Mouse (Mus musculus): Measurements from ENCODE around the gene Eno1. TPM values are rescaled to one million over a fixed set of nuclear protein-coding genes. Genes with fewer than 3 reads are reported as not detected.
A peak's percentile ranks its signal among the peaks of the same experiment; 100 is the strongest.

Gene Eno1
- polyA plus RNA-seq (2015; fragmentation: Nextera tagmentation; extraction: Ambion mirVana) = 305 and 319 TPM in 2 replicates

GRCm38 (mm10) chr4:150236521-150237481 lies at the start of gene Eno1:
Gene Eno1, plus strand, starts transcription at chr4:150236721.
- no peak for TF ChIP-seq EP300 (IDR thresholded peaks at IDR 0.05)
- TF ChIP-seq CTCF (IDR thresholded peaks at IDR 0.05) = peak; percentile 46
- ATAC-seq = peak; percentile 97
- Histone ChIP-seq H3K27ac (ENCODE audit: low read length) (peak within 1 kb of the TSS; percentile 94), H3K4me2 (replicated peaks; ENCODE audit: low read depth, low read length) (peak within 1 kb of the TSS; percentile 94), H3K36me3 (ENCODE audit: insufficient read depth, low read length) (peaks cover 7% of the 10 kb centered on the region; the same call in 1 of the 2 replicates), H3K4me1 (ENCODE audit: insufficient read depth, low read depth, low read length) (peaks cover 15% of the 10 kb centered on the region), H3K9me3 (ENCODE audit: low read length) (no peaks in the 10 kb centered on the region), H3K4me3 (ENCODE audit: low read depth, low read length) (peak within 1 kb of the TSS; percentile 75), H3K9ac (replicated peaks; ENCODE audit: low read depth) (peak within 1 kb of the TSS; percentile 70), H3K27me3 (replicated peaks; ENCODE audit: insufficient read depth, low read length) (no peaks in the 10 kb centered on the region)
- DNase-seq (ENCODE audit: low spot score) = peak; percentile 97
- under 1% methylated on average over 73 of the region's 78 CpGs for WGBS

GRCm38 (mm10) chr4:150188236-150188635 lies 48.3 kb upstream of the Eno1 start:
- no peak overlapping the region for H3K9ac ChIP-seq (replicated peaks; ENCODE audit: low read depth)
- ATAC-seq = no peak
- no peaks in the 10 kb centered on the region for H3K27me3 ChIP-seq (replicated peaks; ENCODE audit: insufficient read depth, low read length)
- TF ChIP-seq CTCF (IDR thresholded peaks at IDR 0.05) = no peak
- TF ChIP-seq EP300 (IDR thresholded peaks at IDR 0.05) = no peak
- 51% methylated on average over 11 of the region's 11 CpGs for WGBS
- no peaks in the 10 kb centered on the region for H3K9me3 ChIP-seq (ENCODE audit: low read length)
- no peak overlapping the region for H3K27ac ChIP-seq (ENCODE audit: low read length)
- no peak overlapping the region for H3K4me3 ChIP-seq (ENCODE audit: low read depth, low read length)
- H3K4me1 ChIP-seq (ENCODE audit: insufficient read depth, low read depth, low read length) = no peaks in the 10 kb centered on the region
- no peaks in the 10 kb centered on the region for H3K36me3 ChIP-seq (ENCODE audit: insufficient read depth, low read length)
- DNase-seq (ENCODE audit: low spot score) = no peak
- H3K4me2 ChIP-seq (replicated peaks; ENCODE audit: low read depth, low read length) = no peak overlapping the region

- no peaks in the 10 kb centered on the region for H3K9me3 ChIP-seq (ENCODE audit: low read length)
- WGBS = 75% methylated on average over 6 of the region's 6 CpGs
These were observed 44.3 kb upstream of the Eno1 start for GRCm38 (mm10) chr4:150192199-150192598.

GRCm38 (mm10) chr4:150193915-150194314 lies 42.6 kb upstream of the Eno1 start:
- DNase-seq (ENCODE audit: low spot score) = peak; percentile 43
- H3K27me3 ChIP-seq (replicated peaks; ENCODE audit: insufficient read depth, low read length) = no peaks in the 10 kb centered on the region
- no peak for ATAC-seq
- no peaks in the 10 kb centered on the region for H3K36me3 ChIP-seq (ENCODE audit: insufficient read depth, low read length)
- WGBS = 35% methylated on average over 1 of the region's 1 CpGs
- H3K9ac ChIP-seq (replicated peaks; ENCODE audit: low read depth) = no peak overlapping the region
- H3K4me1 ChIP-seq (ENCODE audit: insufficient read depth, low read depth, low read length) = no peaks in the 10 kb centered on the region
- H3K4me3 ChIP-seq (ENCODE audit: low read depth, low read length) = no peak overlapping the region
- peak; percentile 88 for TF ChIP-seq CTCF (IDR thresholded peaks at IDR 0.05)
- TF ChIP-seq EP300 (IDR thresholded peaks at IDR 0.05) = no peak
- H3K4me2 ChIP-seq (replicated peaks; ENCODE audit: low read depth, low read length) = no peak overlapping the region
- no peaks in the 10 kb centered on the region for H3K9me3 ChIP-seq (ENCODE audit: low read length)
- no peak overlapping the region for H3K27ac ChIP-seq (ENCODE audit: low read length)

More at GRCm38 (mm10) chr4:150192199-150192598, 44.3 kb upstream of the Eno1 start:
- Histone ChIP-seq H3K4me3 (ENCODE audit: low read depth, low read length) (no peak overlapping the region), H3K9ac (replicated peaks; ENCODE audit: low read depth) (no peak overlapping the region), H3K4me2 (replicated peaks; ENCODE audit: low read depth, low read length) (no peak overlapping the region), H3K27ac (ENCODE audit: low read length) (no peak overlapping the region), H3K27me3 (replicated peaks; ENCODE audit: insufficient read depth, low read length) (no peaks in the 10 kb centered on the region), H3K4me1 (ENCODE audit: insufficient read depth, low read depth, low read length) (no peaks in the 10 kb centered on the region), H3K36me3 (ENCODE audit: insufficient read depth, low read length) (no peaks in the 10 kb centered on the region)
- ATAC-seq (no peak), DNase-seq (ENCODE audit: low spot score) (no peak)
- TF ChIP-seq CTCF (IDR thresholded peaks at IDR 0.05) (no peak), EP300 (IDR thresholded peaks at IDR 0.05) (no peak)

- no peak overlapping the region for H3K27ac ChIP-seq (ENCODE audit: low read length)
- no peaks in the 10 kb centered on the region for H3K9me3 ChIP-seq (ENCODE audit: low read length)
- 70% methylated on average over 9 of the region's 9 CpGs for WGBS
- H3K36me3 ChIP-seq (ENCODE audit: insufficient read depth, low read length) = no peaks in the 10 kb centered on the region
- no peak overlapping the region for H3K9ac ChIP-seq (replicated peaks; ENCODE audit: low read depth)
- DNase-seq (ENCODE audit: low spot score) (no peak), ATAC-seq (no peak)
- H3K27me3 ChIP-seq (replicated peaks; ENCODE audit: insufficient read depth, low read length) = no peaks in the 10 kb centered on the region
- H3K4me1 ChIP-seq (ENCODE audit: insufficient read depth, low read depth, low read length) = no peaks in the 10 kb centered on the region
- TF ChIP-seq EP300 (IDR thresholded peaks at IDR 0.05) (no peak), CTCF (IDR thresholded peaks at IDR 0.05) (no peak)
- H3K4me2 ChIP-seq (replicated peaks; ENCODE audit: low read depth, low read length) = no peak overlapping the region
- no peak overlapping the region for H3K4me3 ChIP-seq (ENCODE audit: low read depth, low read length)
These were observed 38.3 kb upstream of the Eno1 start for GRCm38 (mm10) chr4:150198268-150198667.

GRCm38 (mm10) chr4:150201232-150201631 lies 35.3 kb upstream of the Eno1 start, which contains the start of gene Car6:
Gene Car6, minus strand, starts transcription at chr4:150201332.
- ATAC-seq = no peak
- TF ChIP-seq EP300 (IDR thresholded peaks at IDR 0.05) = no peak
- no peak for TF ChIP-seq CTCF (IDR thresholded peaks at IDR 0.05)
- Histone ChIP-seq H3K4me1 (ENCODE audit: insufficient read depth, low read depth, low read length) (no peaks in the 10 kb centered on the region), H3K9me3 (ENCODE audit: low read length) (no peaks in the 10 kb centered on the region), H3K9ac (replicated peaks; ENCODE audit: low read depth) (no peak within 1 kb of the TSS), H3K36me3 (ENCODE audit: insufficient read depth, low read length) (no peaks in the 10 kb centered on the region), H3K27ac (ENCODE audit: low read length) (no peak within 1 kb of the TSS), H3K4me2 (replicated peaks; ENCODE audit: low read depth, low read length) (no peak within 1 kb of the TSS), H3K4me3 (ENCODE audit: low read depth, low read length) (no peak within 1 kb of the TSS), H3K27me3 (replicated peaks; ENCODE audit: insufficient read depth, low read length) (no peaks in the 10 kb centered on the region)
- WGBS = 81% methylated on average over 5 of the region's 5 CpGs
- no peak for DNase-seq (ENCODE audit: low spot score)
